Mouse (Mus musculus): ENCODE measurements at regions not wholly inside any gene's neighbourhood (a gene's known extent, or its start where the extent isn't known, plus 50 kb on each side); places are given as distances from the start of the nearest gene placed in this dataset.

DNA sequence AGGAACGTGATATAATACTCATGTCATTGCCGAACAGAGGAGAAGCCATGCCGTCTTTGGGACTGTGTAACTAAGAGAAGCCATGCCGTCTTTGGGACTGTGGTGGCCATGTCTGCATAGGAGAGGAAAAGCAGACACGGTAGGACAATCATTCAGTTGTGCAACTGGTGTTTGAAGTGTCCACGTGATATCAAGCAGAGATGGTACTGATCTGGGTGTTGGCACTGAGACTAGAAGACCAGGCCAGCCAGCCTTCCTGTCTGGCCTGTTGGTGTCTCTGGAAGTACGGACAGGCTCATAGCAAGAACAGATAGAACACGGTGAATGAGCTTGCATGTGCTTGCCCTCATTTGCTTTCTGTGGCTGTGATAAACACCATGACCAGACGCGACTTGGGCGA is 175.7 kb downstream of the Slc38a4 start:
- Histone ChIP-seq H3K4me3 (no peak overlapping the region), H3K27me3 (replicated peaks) (no peaks in the 10 kb centered on the region), H3K9ac (no peak overlapping the region), H3K4me2 (no peak overlapping the region), H3K36me3 (no peaks in the 10 kb centered on the region), H3K9me3 (replicated peaks) (no peaks in the 10 kb centered on the region), H3K27ac (ENCODE audit: poor library complexity, severe bottlenecking) (no peak overlapping the region), H3K4me1 (replicated peaks) (no peaks in the 10 kb centered on the region)
- no peak for ATAC-seq (ENCODE audit: insufficient number of reproducible peaks, low FRiP score)
- WGBS = 71% methylated on average over 11 of the region's 11 CpGs

DNA sequence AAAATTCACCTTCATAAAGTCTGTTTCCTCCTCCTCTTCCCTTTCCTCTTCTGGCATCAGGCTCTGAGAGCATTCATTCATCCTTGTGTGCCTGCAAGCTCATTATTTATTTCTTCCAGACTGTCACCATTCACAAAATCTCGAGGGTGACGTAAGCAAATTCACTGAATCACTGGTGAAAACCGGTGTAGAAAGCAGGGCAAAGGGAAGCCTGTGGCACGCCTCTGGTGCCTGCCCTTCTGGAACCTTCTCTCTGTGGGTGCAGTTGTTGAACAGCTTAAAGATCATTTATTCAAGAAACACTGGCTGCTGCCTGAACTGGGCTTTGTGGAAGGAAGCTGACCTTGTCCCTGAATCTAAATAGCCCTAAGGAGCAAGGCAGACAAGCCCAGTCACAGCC is 177.0 kb downstream of the Slc38a4 start:
- Histone ChIP-seq H3K27ac (ENCODE audit: poor library complexity, severe bottlenecking) (no peak overlapping the region), H3K9me3 (replicated peaks) (no peaks in the 10 kb centered on the region), H3K9ac (no peak overlapping the region), H3K36me3 (no peaks in the 10 kb centered on the region), H3K4me3 (no peak overlapping the region), H3K4me2 (no peak overlapping the region), H3K4me1 (replicated peaks) (0 out of 2 replicates have a peak, but pooled peaks cover 7% of the 10 kb centered on the region), H3K27me3 (replicated peaks) (no peaks in the 10 kb centered on the region)
- 74% methylated on average over 4 of the region's 4 CpGs for WGBS
- ATAC-seq (ENCODE audit: insufficient number of reproducible peaks, low FRiP score) = no peak

DNA sequence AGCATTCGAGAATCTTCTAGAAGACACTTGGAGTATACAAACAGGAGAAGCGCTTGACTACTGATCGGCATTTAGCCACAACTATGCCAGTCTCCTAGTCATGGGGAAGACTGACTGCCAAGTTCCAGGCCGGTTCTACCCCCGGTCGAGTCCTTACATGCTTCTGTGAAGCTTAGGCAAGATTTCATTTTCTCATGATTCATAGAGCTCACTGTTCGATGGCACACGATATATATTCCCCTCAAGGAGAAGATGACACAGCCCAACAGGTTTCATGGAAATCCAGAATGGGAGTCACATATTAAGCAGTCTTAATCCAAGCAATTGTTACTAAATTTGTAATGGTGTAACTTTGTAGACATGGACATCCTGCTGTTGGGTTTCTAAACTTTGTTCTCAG is 177.8 kb downstream of the Slc38a4 start:
- Histone ChIP-seq H3K4me3 (no peak overlapping the region), H3K9ac (no peak overlapping the region), H3K36me3 (no peaks in the 10 kb centered on the region), H3K9me3 (replicated peaks) (no peaks in the 10 kb centered on the region), H3K27ac (ENCODE audit: poor library complexity, severe bottlenecking) (no peak overlapping the region), H3K27me3 (replicated peaks) (no peaks in the 10 kb centered on the region), H3K4me2 (no peak overlapping the region), H3K4me1 (replicated peaks) (0 out of 2 replicates have a peak, but pooled peaks cover 7% of the 10 kb centered on the region)
- WGBS = 91% methylated on average over 8 of the region's 8 CpGs
- no peak for ATAC-seq (ENCODE audit: insufficient number of reproducible peaks, low FRiP score)

DNA sequence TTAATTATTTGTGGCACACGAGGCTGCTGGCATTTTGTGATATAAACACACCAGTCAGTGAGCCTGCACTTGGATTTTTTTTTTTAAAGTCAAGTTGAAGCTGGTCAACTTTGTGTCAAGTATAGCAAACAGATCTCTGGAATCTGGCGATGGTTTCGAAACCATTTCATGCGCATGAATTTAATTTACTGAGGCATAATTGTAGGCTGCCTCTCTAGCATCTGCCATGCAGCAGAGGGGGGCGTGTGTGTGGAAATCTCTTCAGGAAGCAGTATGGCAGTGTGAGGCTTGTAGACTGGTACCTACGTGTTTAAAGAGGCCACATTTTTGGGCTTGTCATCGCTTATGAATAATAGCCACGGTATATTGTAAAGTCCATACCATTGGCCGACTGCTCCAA is 177.7 kb upstream of the Slc38a2 start:
- no peaks in the 10 kb centered on the region for H3K9me3 ChIP-seq (replicated peaks)
- no peak overlapping the region for H3K4me2 ChIP-seq
- no peaks in the 10 kb centered on the region for H3K36me3 ChIP-seq
- ATAC-seq (ENCODE audit: insufficient number of reproducible peaks, low FRiP score) = no peak
- H3K4me1 ChIP-seq (replicated peaks) = 0 out of 2 replicates have a peak, but pooled peaks cover 7% of the 10 kb centered on the region
- WGBS = 83% methylated on average over 9 of the region's 9 CpGs
- no peak overlapping the region for H3K4me3 ChIP-seq
- no peak overlapping the region for H3K27ac ChIP-seq (ENCODE audit: poor library complexity, severe bottlenecking)
- no peaks in the 10 kb centered on the region for H3K27me3 ChIP-seq (replicated peaks)
- no peak overlapping the region for H3K9ac ChIP-seq

DNA sequence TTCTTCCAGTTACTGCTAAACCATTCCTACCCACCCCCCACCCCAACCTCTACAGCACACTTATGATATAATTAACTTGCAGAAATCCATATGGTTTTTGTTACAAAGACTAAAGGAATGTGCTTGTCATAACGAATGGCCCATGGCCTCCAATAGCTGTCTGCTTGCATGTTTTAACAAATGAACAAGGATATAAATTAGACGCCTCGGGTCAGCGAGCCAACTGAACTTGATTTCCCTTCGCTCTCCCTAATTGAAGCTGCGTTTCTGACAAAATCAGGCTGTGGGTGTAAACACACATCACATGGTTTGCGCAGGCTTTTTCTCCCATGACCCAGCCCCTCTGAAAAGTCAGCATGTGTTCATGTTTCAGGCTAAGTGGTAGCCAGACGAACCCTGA is 174.6 kb upstream of the Slc38a2 start:
- Histone ChIP-seq H3K9ac (no peak overlapping the region), H3K4me1 (replicated peaks) (0 out of 2 replicates have a peak, but pooled peaks cover 7% of the 10 kb centered on the region), H3K9me3 (replicated peaks) (no peaks in the 10 kb centered on the region), H3K4me2 (no peak overlapping the region), H3K27me3 (replicated peaks) (no peaks in the 10 kb centered on the region), H3K4me3 (no peak overlapping the region), H3K27ac (ENCODE audit: poor library complexity, severe bottlenecking) (no peak overlapping the region), H3K36me3 (no peaks in the 10 kb centered on the region)
- 78% methylated on average over 8 of the region's 8 CpGs for WGBS
- no peak for ATAC-seq (ENCODE audit: insufficient number of reproducible peaks, low FRiP score)

DNA sequence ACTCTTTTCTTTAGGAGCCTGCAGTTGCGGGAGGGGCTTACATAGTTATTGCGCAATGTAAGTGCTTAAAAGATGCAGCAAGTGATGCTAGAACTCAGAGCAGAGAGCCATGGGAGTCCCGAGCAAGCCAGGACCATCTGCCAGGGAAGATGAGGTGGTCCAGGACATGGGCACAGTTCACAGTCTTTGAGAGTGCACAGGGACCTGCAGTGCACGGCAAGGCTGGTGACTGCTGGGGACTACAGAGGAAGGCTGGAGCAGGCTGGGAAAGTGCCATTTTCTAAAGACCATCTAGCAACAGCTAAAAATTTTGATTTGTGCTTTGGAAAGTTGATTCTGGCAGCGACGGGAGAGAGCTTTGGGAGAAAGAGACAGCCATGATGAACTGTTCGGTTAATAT is 174.0 kb upstream of the Slc38a2 start:
- Histone ChIP-seq H3K27ac (ENCODE audit: poor library complexity, severe bottlenecking) (no peak overlapping the region; the same call in 1 of the 2 replicates), H3K9me3 (replicated peaks) (no peaks in the 10 kb centered on the region), H3K36me3 (no peaks in the 10 kb centered on the region), H3K9ac (no peak overlapping the region), H3K27me3 (replicated peaks) (no peaks in the 10 kb centered on the region), H3K4me1 (replicated peaks) (0 out of 2 replicates have a peak, but pooled peaks cover 7% of the 10 kb centered on the region), H3K4me3 (no peak overlapping the region), H3K4me2 (no peak overlapping the region)
- 83% methylated on average over 7 of the region's 7 CpGs for WGBS
- no peak for ATAC-seq (ENCODE audit: insufficient number of reproducible peaks, low FRiP score)

DNA sequence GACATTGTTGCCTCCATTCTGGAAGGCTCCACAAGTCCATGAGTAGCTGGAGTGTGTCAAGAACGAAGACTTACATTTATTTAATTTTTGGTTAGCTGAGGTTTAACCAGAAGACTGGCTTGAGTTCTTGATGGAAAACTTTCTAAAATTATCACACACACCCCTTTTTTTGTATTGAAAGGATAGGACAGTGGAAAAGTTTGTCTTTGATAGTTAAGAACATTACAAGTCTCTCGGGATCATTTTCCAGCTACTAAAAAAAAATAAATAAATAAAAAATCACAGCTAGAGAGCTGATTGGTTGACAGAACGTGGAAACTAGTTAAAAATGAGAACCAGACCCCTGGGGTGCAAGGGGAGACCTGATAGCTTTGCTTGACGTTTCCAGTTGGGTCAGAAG is 173.6 kb upstream of the Slc38a2 start:
- Histone ChIP-seq H3K9ac (no peak overlapping the region), H3K9me3 (replicated peaks) (no peaks in the 10 kb centered on the region), H3K27me3 (replicated peaks) (no peaks in the 10 kb centered on the region), H3K36me3 (no peaks in the 10 kb centered on the region), H3K27ac (ENCODE audit: poor library complexity, severe bottlenecking) (no peak overlapping the region; the same call in 1 of the 2 replicates), H3K4me2 (no peak overlapping the region), H3K4me1 (replicated peaks) (0 out of 2 replicates have a peak, but pooled peaks cover 7% of the 10 kb centered on the region), H3K4me3 (no peak overlapping the region)
- WGBS = 58% methylated on average over 4 of the region's 4 CpGs
- ATAC-seq (ENCODE audit: insufficient number of reproducible peaks, low FRiP score) = no peak

- 83% methylated on average over 7 of the region's 7 CpGs for WGBS
- ATAC-seq (ENCODE audit: insufficient number of reproducible peaks, low FRiP score) = no peak
- no peak overlapping the region for H3K4me3 ChIP-seq
These were observed 168.2 kb upstream of the Slc38a2 start for GRCm38 (mm10) chr15:96867701-96868100.

GRCm38 (mm10) chr15:96865932-96866331 is 166.4 kb upstream of the Slc38a2 start:
- ATAC-seq (ENCODE audit: insufficient number of reproducible peaks, low FRiP score) = no peak
- Histone ChIP-seq H3K9me3 (replicated peaks) (no peaks in the 10 kb centered on the region), H3K4me3 (no peak overlapping the region), H3K9ac (no peak overlapping the region), H3K27ac (ENCODE audit: poor library complexity, severe bottlenecking) (no peak overlapping the region), H3K27me3 (replicated peaks) (no peaks in the 10 kb centered on the region), H3K4me2 (no peak overlapping the region), H3K4me1 (replicated peaks) (no peaks in the 10 kb centered on the region), H3K36me3 (no peaks in the 10 kb centered on the region)
- WGBS = 72% methylated on average over 7 of the region's 7 CpGs

More at GRCm38 (mm10) chr15:96867701-96868100, 168.2 kb upstream of the Slc38a2 start:
- no peaks in the 10 kb centered on the region for H3K4me1 ChIP-seq (replicated peaks)
- H3K36me3 ChIP-seq = no peaks in the 10 kb centered on the region
- H3K9ac ChIP-seq = no peak overlapping the region
- H3K9me3 ChIP-seq (replicated peaks) = no peaks in the 10 kb centered on the region
- no peak overlapping the region for H3K27ac ChIP-seq (ENCODE audit: poor library complexity, severe bottlenecking)
- H3K27me3 ChIP-seq (replicated peaks) = no peaks in the 10 kb centered on the region
- H3K4me2 ChIP-seq = no peak overlapping the region

DNA sequence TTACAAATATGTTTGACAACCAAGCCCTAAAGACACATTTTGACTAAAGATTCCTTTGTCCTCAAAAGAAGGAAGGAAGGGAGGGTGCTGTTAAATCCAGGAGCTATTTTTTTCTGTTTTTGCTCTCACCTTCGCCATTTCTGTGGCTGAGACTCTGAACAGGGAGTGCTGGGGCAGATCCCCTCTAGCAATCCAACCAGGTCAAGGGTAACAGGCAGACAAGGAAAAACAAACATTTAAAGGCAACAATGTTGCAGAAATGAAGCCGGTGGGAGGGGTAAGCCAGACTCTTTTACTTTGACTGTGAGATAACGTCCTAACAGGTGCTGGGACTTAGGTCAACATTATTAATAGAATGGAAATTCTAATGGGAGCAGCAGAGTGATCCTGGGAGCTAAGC is 158.2 kb upstream of the Slc38a2 start:
- H3K36me3 ChIP-seq = no peaks in the 10 kb centered on the region
- WGBS = 57% methylated on average over 3 of the region's 3 CpGs
- ATAC-seq (ENCODE audit: insufficient number of reproducible peaks, low FRiP score) = no peak

GRCm38 (mm10) chr15:96851970-96852768 is 152.6 kb upstream of the Slc38a2 start:
- Histone ChIP-seq H3K4me1 (replicated peaks) (peaks cover 3% of the 10 kb centered on the region), H3K27me3 (replicated peaks) (no peaks in the 10 kb centered on the region), H3K9ac (no peak overlapping the region), H3K4me2 (no peak overlapping the region), H3K36me3 (no peaks in the 10 kb centered on the region), H3K27ac (ENCODE audit: poor library complexity, severe bottlenecking) (no peak overlapping the region), H3K4me3 (no peak overlapping the region), H3K9me3 (replicated peaks) (0 out of 2 replicates have a peak, but pooled peaks cover 8% of the 10 kb centered on the region)
- ATAC-seq (ENCODE audit: insufficient number of reproducible peaks, low FRiP score) = no peak
- 86% methylated on average over 21 of the region's 21 CpGs for WGBS

More for the DNA sequence above, 158.2 kb upstream of the Slc38a2 start:
- Histone ChIP-seq H3K4me2 (no peak overlapping the region), H3K27me3 (replicated peaks) (no peaks in the 10 kb centered on the region), H3K4me1 (replicated peaks) (peaks cover 16% of the 10 kb centered on the region), H3K4me3 (no peak overlapping the region), H3K27ac (ENCODE audit: poor library complexity, severe bottlenecking) (no peak overlapping the region), H3K9me3 (replicated peaks) (0 out of 2 replicates have a peak, but pooled peaks cover 6% of the 10 kb centered on the region), H3K9ac (no peak overlapping the region)

All from heart, embryonic 12.5 days (tissue).